8 mouse cellular contexts compared by ENCODE assay signal in the genomic region with DNA sequence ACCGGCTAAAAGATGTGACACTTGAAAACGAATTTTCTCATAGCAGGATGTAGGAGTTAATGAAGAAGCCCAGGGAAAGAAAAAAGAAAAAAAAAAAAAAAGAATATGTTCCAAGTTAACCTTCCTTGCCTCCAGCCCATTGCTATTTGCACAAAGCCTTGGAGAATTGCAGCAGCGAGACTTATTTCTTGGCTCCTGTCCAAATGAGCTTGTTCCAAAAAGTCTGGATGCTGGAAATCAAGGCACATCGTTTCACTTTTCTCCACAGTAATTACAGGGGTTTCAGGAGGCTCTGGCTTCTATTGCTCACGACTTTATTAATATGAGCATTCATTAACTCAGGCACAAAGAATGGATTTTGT. TPM values are rescaled to one million over a fixed set of nuclear protein-coding genes. Genes with fewer than 3 reads are reported as not detected.
A peak's percentile ranks its signal among the peaks of the same experiment; 100 is the strongest.
DNase-seq lines count a peak whose midpoint lies in the region; ATAC-seq and TF ChIP-seq lines count a peak whose summit lies in the region.

No protein-coding gene starts in this region.

- TF ChIP-seq CTCF in CH12.LX (conservative IDR thresholded peaks at IDR 0.05 in 1 of 2, IDR thresholded peaks at IDR 0.05 in 1 of 2; ENCODE audit: low read depth in 2 of 2, low read length in 2 of 2): no peak
- no peak for TF ChIP-seq CTCF in intestine, postnatal 0 days (IDR thresholded peaks at IDR 0.05; ENCODE audit: low read depth)

- H3K4me1 ChIP-seq in CH12.LX (ENCODE audit: control insufficient read depth in 1 of 2, insufficient read depth in 2 of 2): peaks cover 2 to 50% of the 10 kb centered on the region in 2 experiments
- peaks cover 19% of the 10 kb centered on the region for H3K4me1 ChIP-seq in embryonic facial prominence, embryonic 15.5 days
- no peaks in the 10 kb centered on the region for H3K4me1 ChIP-seq in intestine, postnatal 0 days (replicated peaks; ENCODE audit: control insufficient read depth, insufficient read depth, low read length)

- no peak overlapping the region for H3ac ChIP-seq in myocyte (ENCODE audit: control insufficient read depth, insufficient read length)

- dilution Hi-C loops in CH12.LX (cut with MboI; ENCODE audit: extremely low pct_ligation_motif_present, extremely low pct_unique_long_range_greater_than_20kb, low sequenced_read_pairs): no loop called here

- 3% methylated on average over 5 of the region's 5 CpGs for WGBS in embryonic facial prominence, embryonic 15.5 days
- WGBS in intestine, postnatal 0 days: 4% methylated on average over 5 of the region's 5 CpGs

- in situ Hi-C loops in CH12.LX (cut with MboI; ENCODE audit: low pct_ligation_motif_present, low pct_unique_long_range_greater_than_20kb, low sequenced_read_pairs): no loop called here

- no peak for TF ChIP-seq POLR2A in CH12.LX (IDR thresholded peaks at IDR 0.05; ENCODE audit: low read depth, low read length)
- TF ChIP-seq POLR2A in myocyte (IDR thresholded peaks at IDR 0.05; ENCODE audit: insufficient read length, low read depth): no peak

- no peak for ATAC-seq in embryonic facial prominence, embryonic 15.5 days (ENCODE audit: insufficient number of reproducible peaks, low FRiP score, low TSS enrichment, low read depth)
- no peak for ATAC-seq in intestine, postnatal 0 days
- ATAC-seq in inflammation-experienced regulatory T-cells, adult 6 months: no peak

- peak; percentile 25 to 46 for DNase-seq in cerebellum, postnatal 10 days
- no peak for DNase-seq in cerebellum, postnatal 4 days (ENCODE audit: low spot score in 2 of 2)
- no peak for DNase-seq in CH12.LX (ENCODE audit: extremely low read depth)
- no peak for DNase-seq in thymus, postnatal 14 days

- peak overlapping the region; percentile 64 for H3K9ac ChIP-seq in CH12.LX (ENCODE audit: insufficient read depth, low read depth)
- H3K9ac ChIP-seq in embryonic facial prominence, embryonic 15.5 days: no peak overlapping the region
- peak overlapping the region; percentile 81; the same call in 1 of the 2 replicates for H3K9ac ChIP-seq in intestine, postnatal 0 days (ENCODE audit: low read depth, low read length)

- H3K79me2 ChIP-seq in CH12.LX (replicated peaks; ENCODE audit: control insufficient read depth, extremely low read depth, insufficient read depth, poor library complexity, severe bottlenecking) (peaks cover 6% of the 10 kb centered on the region; the same call in 1 of the 2 replicates), myocyte (ENCODE audit: control insufficient read depth, insufficient read depth) (peaks cover 37% of the 10 kb centered on the region)

- H3K4me2 ChIP-seq in CH12.LX (ENCODE audit: insufficient read depth, low read depth, poor library complexity, severe bottlenecking) (peak overlapping the region; percentile 100), myocyte (ENCODE audit: low read depth) (peak overlapping the region; percentile 96)
- H3K4me2 ChIP-seq in embryonic facial prominence, embryonic 15.5 days (replicated peaks): peak overlapping the region; percentile 64
- peak overlapping the region; percentile 75 for H3K4me2 ChIP-seq in intestine, postnatal 0 days (replicated peaks; ENCODE audit: low read depth)

- no peaks in the 10 kb centered on the region for H3K9me3 ChIP-seq in CH12.LX (replicated peaks; ENCODE audit: low read length)
- no peaks in the 10 kb centered on the region for H3K9me3 ChIP-seq in embryonic facial prominence, embryonic 15.5 days (replicated peaks)
- no peaks in the 10 kb centered on the region for H3K9me3 ChIP-seq in intestine, postnatal 0 days (ENCODE audit: control insufficient read depth)

- TF ChIP-seq RAD21 in CH12.LX (IDR thresholded peaks at IDR 0.05; ENCODE audit: low read depth, low read length): no peak

- H3K27me3 ChIP-seq in CH12.LX (replicated peaks) (no peaks in the 10 kb centered on the region), myocyte (ENCODE audit: control insufficient read depth, insufficient read depth, insufficient read length) (no peaks in the 10 kb centered on the region)
- no peaks in the 10 kb centered on the region for H3K27me3 ChIP-seq in embryonic facial prominence, embryonic 15.5 days
- H3K27me3 ChIP-seq in intestine, postnatal 0 days (replicated peaks; ENCODE audit: control insufficient read depth, insufficient read depth, low read length): no peaks in the 10 kb centered on the region

- TF ChIP-seq EP300 in CH12.LX (IDR thresholded peaks at IDR 0.05; ENCODE audit: low read length): no peak

- H3K27ac ChIP-seq in CH12.LX (ENCODE audit: insufficient read depth, low read depth): no peak overlapping the region; the same call in 1 of the 2 replicates
- H3K27ac ChIP-seq in embryonic facial prominence, embryonic 15.5 days (replicated peaks): peak overlapping the region; percentile 93; the same call in 1 of the 2 replicates
- 0 out of 2 replicates have a peak overlapping the region, but pooled peaks have one; percentile 6 for H3K27ac ChIP-seq in intestine, postnatal 0 days (ENCODE audit: low read depth, low read length)

- H3K36me3 ChIP-seq in CH12.LX (replicated peaks in 1 of 2; ENCODE audit: control insufficient read depth in 1 of 2, insufficient read depth in 1 of 2, low read length in 1 of 2) (peaks cover 0 to 9% of the 10 kb centered on the region in 2 experiments), myocyte (ENCODE audit: control insufficient read depth, insufficient read depth) (no peaks in the 10 kb centered on the region)
- H3K36me3 ChIP-seq in embryonic facial prominence, embryonic 15.5 days: no peaks in the 10 kb centered on the region
- no peaks in the 10 kb centered on the region for H3K36me3 ChIP-seq in intestine, postnatal 0 days (ENCODE audit: control insufficient read depth, insufficient read depth)

- H3K4me3 ChIP-seq in CH12.LX (replicated peaks in 1 of 3; ENCODE audit: low read depth in 2 of 3, low read length in 2 of 3, poor library complexity in 1 of 3): peak overlapping the region; percentile 67 to 74 (median 73)
- peak overlapping the region; percentile 77 for H3K4me3 ChIP-seq in embryonic facial prominence, embryonic 15.5 days (replicated peaks)
- peak overlapping the region; percentile 76 for H3K4me3 ChIP-seq in intestine, postnatal 0 days (ENCODE audit: low read depth, low read length)
- peak overlapping the region; percentile 52 for H3K4me3 ChIP-seq in myocyte

TF ChIP-seq in CH12.LX, 34 proteins besides CTCF, POLR2A, EP300 and RAD21:
- TF ChIP-seq MYC (IDR thresholded peaks at IDR 0.05; ENCODE audit: low read depth, low read length) (no peak), ZMIZ1 (IDR thresholded peaks at IDR 0.05; ENCODE audit: low read depth, low read length) (peak; percentile 40; the same call in 1 of the 2 replicates), UBTF (IDR thresholded peaks at IDR 0.05; ENCODE audit: low read depth, low read length) (no peak), IRF4 (IDR thresholded peaks at IDR 0.05; ENCODE audit: low read depth, low read length) (no peak), CHD1 (IDR thresholded peaks at IDR 0.05; ENCODE audit: low read depth, low read length) (no peak), TBP (conservative IDR thresholded peaks at IDR 0.05; ENCODE audit: low read depth, low read length) (no peak)

TF ChIP-seq in myocyte, 11 proteins besides CTCF, POLR2A, EP300 and RAD21:
- TF ChIP-seq TCF3 (IDR thresholded peaks at IDR 0.05; ENCODE audit: insufficient read length, low read depth) (no peak), SRF (IDR thresholded peaks at IDR 0.05; ENCODE audit: control insufficient read depth, insufficient read length, low read depth) (no peak), CEBPB (IDR thresholded peaks at IDR 0.05; ENCODE audit: insufficient read depth, poor library complexity, severe bottlenecking) (no peak), MYOG (IDR thresholded peaks at IDR 0.05; ENCODE audit: control insufficient read depth in 1 of 3, insufficient read depth in 1 of 3, insufficient read length in 2 of 3, low read depth in 2 of 3) (no peak), MYOD1 (IDR thresholded peaks at IDR 0.05; ENCODE audit: control insufficient read depth in 1 of 3, insufficient read length in 2 of 3, low read depth in 2 of 3) (no peak)
TF ChIP-seq in myocyte: peak in this region for 0.

RNA-seq across cellular contexts. Expression of a gene that starts 0.9 kb away (rescaled TPM):
- total RNA-seq in CH12.LX (2012; rRNA removed) (21.2 and 27.4 TPM in 2 replicates), CH12.LX (2014; rRNA removed) (44.1 and 48.2 TPM in 2 replicates)
- polyA plus RNA-seq in CH12.LX (2012; ENCODE audit: insufficient read length, low read depth) (23.4 and 26.3 TPM in 2 replicates), myocyte (2012; fragmentation: generic; extraction: Trizol) (17.3 TPM)
- 11.6 and 14.7 TPM in 2 replicates for polyA plus RNA-seq in embryonic facial prominence, embryonic 15.5 days (2015; fragmentation: Nextera tagmentation; extraction: Ambion mirVana)
- polyA plus RNA-seq in intestine, postnatal 0 days (2015; fragmentation: Nextera tagmentation; extraction: Ambion mirVana): 4.6 and 4.7 TPM in 2 replicates
- 1 to 10 TPM; 3.0 to 9.8 (median 5.1) TPM for polyA plus RNA-seq in inflammation-experienced regulatory T-cells, adult 6 months (2017; shearing (Covaris generic))

Comparison
In these comparisons a context has a peak if more than half of its experiments do, and no peak if none do; other contexts are left out.
1. DNase-seq: peak in cerebellum, postnatal 10 days (2 of 2); none in cerebellum, postnatal 4 days (0 of 2), CH12.LX (single experiment) and thymus, postnatal 14 days (single experiment).
2. Peak in every context shown above with its lines, with median percentiles within 50 percentile points of each other: H3K4me2 ChIP-seq and H3K4me3 ChIP-seq.